Mouse (Mus musculus) testis, adult 2 months (tissue): ENCODE data around the gene Nox3.

Experiments used
- CTCF ChIP-seq: fragments of 200-500 bp; IDR thresholded peaks from 2 replicates; pipeline ENCODE4 v1.5.1; 2012; ENCODE audit warnings: low read depth, mild to moderate bottlenecking, inconsistent platforms, low read length, moderate library complexity; ENCODE audit not compliant: control insufficient read depth, insufficient read depth, insufficient replicate concordance
- POLR2A ChIP-seq: fragments of 200-500 bp; IDR thresholded peaks from 2 replicates; pipeline ENCODE4 v1.6.1; 2012; ENCODE audit warnings: low read depth, mild to moderate bottlenecking, inconsistent platforms, low read length, moderate library complexity; ENCODE audit not compliant: control insufficient read depth

DNA sequence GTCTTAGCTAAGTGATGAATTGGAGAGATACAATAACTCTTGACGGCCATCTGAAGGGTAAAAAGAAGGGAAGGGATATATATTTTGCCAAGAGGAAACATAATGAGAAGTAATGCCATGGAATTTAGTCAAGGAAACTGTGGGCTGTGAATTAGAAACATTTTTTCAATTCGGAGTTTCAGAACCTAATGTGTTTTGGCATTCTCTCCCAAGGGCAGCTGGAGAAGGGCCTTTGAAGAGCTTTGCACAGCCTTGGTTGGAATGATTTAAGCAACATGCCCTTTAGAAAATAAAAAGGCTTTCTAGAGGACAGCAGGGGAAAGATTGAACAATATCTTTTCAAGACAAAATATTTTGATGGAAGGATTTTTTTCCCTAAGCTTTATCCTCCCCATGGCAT, 40.9 kb upstream of the Nox3 start:
- TF ChIP-seq CTCF (no peak), POLR2A (no peak)
